Mouse (Mus musculus) kidney, embryonic 16.5 days (tissue): ENCODE measurements around the gene Prph. TPM values are rescaled to one million over a fixed set of nuclear protein-coding genes. Genes with fewer than 3 reads are reported as not detected.
A peak's percentile ranks its signal among the peaks of the same experiment; 100 is the strongest.

Source experiments
- ATAC-seq: fragments of 200-750 bp; cut with Nextera tagmentation; 2 replicates; pipeline ENCODE4 v1.8.0; 2017; ENCODE audit warnings: moderate TSS enrichment; ENCODE audit not compliant: low FRiP score, low TSS enrichment
- H3K27ac ChIP-seq: fragments of 300-500 bp; sonication (generic); 2 replicates; pipeline ENCODE4 v1.5.1; 2014; ENCODE audit warnings: low read length
- H3K27me3 ChIP-seq: fragments of 300-500 bp; sonication (generic); 2 replicates; pipeline ENCODE4 v1.6.1; 2014; ENCODE audit warnings: low read length, control low read depth, mixed read lengths; ENCODE audit not compliant: insufficient read depth
- H3K36me3 ChIP-seq: fragments of 300-500 bp; sonication (generic); 2 replicates; pipeline ENCODE4 v1.6.1; 2014; ENCODE audit warnings: low read length, control low read depth, mixed read lengths; ENCODE audit not compliant: insufficient read depth
- H3K4me1 ChIP-seq: fragments of 300-500 bp; sonication (generic); 2 replicates; pipeline ENCODE4 v1.6.1; 2014; ENCODE audit warnings: low read length, control low read depth, mixed read lengths; ENCODE audit not compliant: insufficient read depth
- H3K4me2 ChIP-seq: fragments of 300-500 bp; sonication (generic); replicated peaks from 2 replicates; pipeline ENCODE4 v1.6.1; 2014; ENCODE audit warnings: low read depth, low read length
- H3K4me3 ChIP-seq: fragments of 300-500 bp; sonication (generic); 2 replicates; pipeline ENCODE4 v1.5.1; 2014; ENCODE audit warnings: mild to moderate bottlenecking, low read length
- H3K9ac ChIP-seq: fragments of 300-500 bp; sonication (generic); replicated peaks from 2 replicates; pipeline ENCODE4 v1.6.1; 2014; ENCODE audit warnings: low read length
- H3K9me3 ChIP-seq: fragments of 300-500 bp; sonication (generic); 2 replicates; pipeline ENCODE4 v1.6.1; 2016; ENCODE audit warnings: low read length, control low read depth
- WGBS: fragments of 180-500 bp; shearing (Covaris S2); extraction: QIAGEN DNeasy Blood & Tissue Kit; methylation state at CpG from one replicate; pipeline ENCODE4 v1.1.7; 2014; 5-methylcytosine and 5-hydroxymethylcytosine counted together
- polyA plus RNA-seq: library from polyadenylated mRNA; unstranded; fragments of >200 nt; fragmentation: Nextera tagmentation; extraction: Ambion mirVana; gene quantifications from 2 replicates; pipeline ENCODE4 v1.2.1, GENCODE M21; 2015

Prph gene
- 3.3 and 5.8 TPM in 2 replicates for polyA plus RNA-seq

DNA sequence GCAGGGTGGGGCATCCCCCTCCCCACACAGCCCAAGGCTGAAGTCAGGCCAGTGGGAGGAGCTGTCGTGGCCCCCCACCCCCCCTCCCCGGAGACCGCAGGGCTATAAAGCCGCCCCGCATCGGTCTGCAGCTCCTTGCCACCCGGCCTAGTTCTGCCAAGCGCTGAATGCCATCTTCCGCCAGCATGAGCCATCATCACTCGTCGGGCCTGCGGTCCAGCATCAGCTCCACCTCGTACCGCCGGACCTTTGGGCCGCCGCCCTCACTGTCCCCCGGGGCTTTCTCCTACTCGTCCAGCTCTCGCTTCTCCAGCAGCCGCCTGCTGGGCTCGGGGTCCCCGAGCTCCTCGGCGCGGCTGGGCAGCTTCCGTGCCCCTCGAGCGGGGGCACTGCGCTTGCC lies at the start of gene Prph:
Gene Prph (plus strand): TSS at position 135 of the 400 bp plus-strand sequence.
- Histone ChIP-seq H3K27me3 (peaks cover 79% of the 10 kb centered on the region), H3K9ac (peak within 1 kb of the TSS; percentile 14; the same call in 1 of the 2 replicates)

DNA sequence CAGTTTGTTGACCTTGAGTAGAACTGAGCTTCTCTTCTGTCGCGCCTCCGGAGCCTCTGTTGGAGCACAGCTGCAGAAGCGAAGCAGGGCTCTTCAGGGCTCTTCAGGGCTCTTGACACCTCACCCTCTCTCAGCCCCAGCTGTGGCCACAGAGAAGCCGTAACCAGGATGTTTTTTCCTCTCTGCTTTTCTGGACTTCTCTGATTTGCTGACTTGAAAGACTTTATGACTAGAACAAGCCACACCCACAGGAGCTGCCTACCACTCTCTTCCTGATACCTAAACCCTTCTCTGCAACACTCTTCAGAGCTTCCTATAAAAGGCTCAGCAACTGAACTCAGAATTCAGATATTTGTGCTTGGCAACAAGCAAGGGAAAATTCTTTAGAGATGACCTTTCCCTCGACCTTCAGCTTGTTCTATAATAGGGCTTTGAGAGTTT lies 46.2 kb upstream of the Prph start:
- peak overlapping the region; percentile 17; the same call in 1 of the 2 replicates for H3K27ac ChIP-seq
- H3K36me3 ChIP-seq: no peaks in the 10 kb centered on the region
- no peak overlapping the region for H3K4me3 ChIP-seq
- no peaks in the 10 kb centered on the region for H3K9me3 ChIP-seq
- 41% methylated on average over 6 of the region's 6 CpGs for WGBS
- no peak overlapping the region for H3K4me2 ChIP-seq
- peaks cover 1% of the 10 kb centered on the region for H3K4me1 ChIP-seq
- ATAC-seq: no peak
- H3K9ac ChIP-seq: no peak overlapping the region
- H3K27me3 ChIP-seq: no peaks in the 10 kb centered on the region

More for the DNA sequence above, at the start of gene Prph:
- H3K9me3 ChIP-seq: no peaks in the 10 kb centered on the region
- ATAC-seq: no peak
- peaks cover 21% of the 10 kb centered on the region for H3K4me1 ChIP-seq
- H3K36me3 ChIP-seq: no peaks in the 10 kb centered on the region
- peak within 1 kb of the TSS; percentile 61 for H3K4me2 ChIP-seq
- H3K4me3 ChIP-seq: peak within 1 kb of the TSS; percentile 48
- 2% methylated on average over 29 of the region's 30 CpGs for WGBS
- H3K27ac ChIP-seq: no peak within 1 kb of the TSS

- ATAC-seq: no peak
- H3K4me3 ChIP-seq: no peak overlapping the region
- H3K27ac ChIP-seq: no peak overlapping the region
- no peak overlapping the region for H3K4me2 ChIP-seq
- peaks cover 16% of the 10 kb centered on the region for H3K4me1 ChIP-seq
- no peaks in the 10 kb centered on the region for H3K9me3 ChIP-seq
- WGBS: 71% methylated on average over 2 of the region's 2 CpGs
- H3K9ac ChIP-seq: no peak overlapping the region
- H3K27me3 ChIP-seq: no peaks in the 10 kb centered on the region
- H3K36me3 ChIP-seq: no peaks in the 10 kb centered on the region
Measured at GRCm38 (mm10) chr15:99010896-99011295, 44.1 kb upstream of the Prph start.

GRCm38 (mm10) chr15:99011946-99012345 lies 43.0 kb upstream of the Prph start:
- no peak overlapping the region for H3K9ac ChIP-seq
- H3K4me1 ChIP-seq: peaks cover 16% of the 10 kb centered on the region
- no peak overlapping the region; the same call in 1 of the 2 replicates for H3K4me2 ChIP-seq
- 51% methylated on average over 3 of the region's 3 CpGs for WGBS
- H3K27ac ChIP-seq: no peak overlapping the region
- H3K36me3 ChIP-seq: no peaks in the 10 kb centered on the region
- no peak for ATAC-seq
- H3K9me3 ChIP-seq: no peaks in the 10 kb centered on the region
- H3K4me3 ChIP-seq: no peak overlapping the region
- no peaks in the 10 kb centered on the region for H3K27me3 ChIP-seq

- H3K4me1 ChIP-seq: peaks cover 41% of the 10 kb centered on the region
- peak overlapping the region; percentile 17 for H3K4me2 ChIP-seq
- no peak for ATAC-seq
- H3K36me3 ChIP-seq: no peaks in the 10 kb centered on the region
- H3K27me3 ChIP-seq: no peaks in the 10 kb centered on the region
- peak overlapping the region; percentile 29 for H3K27ac ChIP-seq
- H3K4me3 ChIP-seq: no peak overlapping the region
- 34% methylated on average over 9 of the region's 9 CpGs for WGBS
- H3K9me3 ChIP-seq: no peaks in the 10 kb centered on the region
- H3K9ac ChIP-seq: no peak overlapping the region
Measured at GRCm38 (mm10) chr15:99014496-99015030, 40.4 kb upstream of the Prph start.

- Histone ChIP-seq H3K4me3 (no peak overlapping the region), H3K4me2 (0 out of 2 replicates have a peak overlapping the region, but pooled peaks have one; percentile 26), H3K9me3 (peaks cover 3% of the 10 kb centered on the region; the same call in 1 of the 2 replicates), H3K27ac (peak overlapping the region; percentile 97), H3K9ac (peak overlapping the region; percentile 43; the same call in 1 of the 2 replicates), H3K36me3 (no peaks in the 10 kb centered on the region), H3K27me3 (no peaks in the 10 kb centered on the region), H3K4me1 (peaks cover 42% of the 10 kb centered on the region)
- WGBS: 49% methylated on average over 8 of the region's 8 CpGs
- peak; percentile 64 for ATAC-seq
Measured at GRCm38 (mm10) chr15:99017355-99017761, 37.6 kb upstream of the Prph start.

DNA sequence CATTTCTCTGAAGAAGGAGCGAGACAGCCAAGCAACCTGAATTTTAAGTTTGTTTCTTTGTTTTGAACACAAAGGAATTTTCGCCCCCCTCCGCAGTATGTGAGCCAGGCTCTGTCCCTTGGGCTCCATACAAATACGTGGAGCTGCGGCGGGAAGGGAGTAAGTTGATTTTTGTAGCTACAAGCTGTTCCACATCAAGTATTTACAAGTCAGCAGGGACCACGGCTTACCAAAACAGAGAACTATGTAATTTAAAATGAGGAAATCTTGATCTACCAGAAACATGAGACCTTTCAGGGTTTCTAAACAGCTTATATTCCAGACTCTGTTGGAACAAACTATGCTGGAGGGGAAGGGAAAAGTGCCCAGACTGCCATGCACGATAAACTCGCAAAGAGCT lies 37.0 kb upstream of the Prph start:
- WGBS: 30% methylated on average over 9 of the region's 9 CpGs
- H3K4me1 ChIP-seq: peaks cover 42% of the 10 kb centered on the region

DNA sequence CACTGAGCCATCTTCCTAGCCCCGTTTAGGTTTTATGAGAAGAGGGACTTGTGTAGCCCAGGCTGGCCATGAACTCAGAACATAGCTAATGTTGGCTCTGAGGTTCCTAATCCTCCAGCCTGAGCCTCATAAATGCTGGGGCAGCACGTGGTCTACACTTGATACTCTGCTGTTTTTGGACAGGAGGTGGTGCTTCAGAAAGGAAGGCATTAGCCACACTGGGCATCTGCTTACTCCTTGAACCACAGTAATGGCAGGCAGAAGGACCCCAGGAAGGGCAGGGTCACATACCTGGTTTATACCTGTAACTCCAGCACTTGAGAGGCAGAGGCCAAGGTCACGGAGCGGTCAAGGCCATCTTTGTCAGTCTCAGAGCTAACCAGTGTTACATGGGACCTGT lies 36.3 kb upstream of the Prph start:
- H3K9me3 ChIP-seq: peaks cover 3% of the 10 kb centered on the region; the same call in 1 of the 2 replicates
- H3K27me3 ChIP-seq: no peaks in the 10 kb centered on the region
- H3K36me3 ChIP-seq: no peaks in the 10 kb centered on the region
- peak overlapping the region; percentile 97 for H3K27ac ChIP-seq
- 70% methylated on average over 4 of the region's 4 CpGs for WGBS
- peaks cover 42% of the 10 kb centered on the region for H3K4me1 ChIP-seq
- no peak; the same call in 1 of the 2 replicates for ATAC-seq
- H3K4me3 ChIP-seq: no peak overlapping the region
- H3K9ac ChIP-seq: no peak overlapping the region
- H3K4me2 ChIP-seq: no peak overlapping the region; the same call in 1 of the 2 replicates

More for the DNA sequence above, 37.0 kb upstream of the Prph start:
- peak; percentile 55; the same call in 1 of the 2 replicates for ATAC-seq
- peak overlapping the region; percentile 97 for H3K27ac ChIP-seq
- no peak overlapping the region for H3K4me3 ChIP-seq
- H3K36me3 ChIP-seq: no peaks in the 10 kb centered on the region
- H3K4me2 ChIP-seq: peak overlapping the region; percentile 26; the same call in 1 of the 2 replicates
- peaks cover 3% of the 10 kb centered on the region; the same call in 1 of the 2 replicates for H3K9me3 ChIP-seq
- no peaks in the 10 kb centered on the region for H3K27me3 ChIP-seq
- peak overlapping the region; percentile 43; the same call in 1 of the 2 replicates for H3K9ac ChIP-seq

GRCm38 (mm10) chr15:99019436-99019835 lies 35.5 kb upstream of the Prph start:
- H3K9me3 ChIP-seq: peaks cover 3% of the 10 kb centered on the region; the same call in 1 of the 2 replicates
- peak overlapping the region; percentile 97; the same call in 1 of the 2 replicates for H3K27ac ChIP-seq
- H3K27me3 ChIP-seq: no peaks in the 10 kb centered on the region
- H3K4me3 ChIP-seq: no peak overlapping the region
- peak overlapping the region; percentile 27 for H3K4me2 ChIP-seq
- ATAC-seq: no peak
- peaks cover 35% of the 10 kb centered on the region for H3K4me1 ChIP-seq
- no peaks in the 10 kb centered on the region for H3K36me3 ChIP-seq
- peak overlapping the region; percentile 18; the same call in 1 of the 2 replicates for H3K9ac ChIP-seq
- WGBS: 35% methylated on average over 8 of the region's 8 CpGs

DNA sequence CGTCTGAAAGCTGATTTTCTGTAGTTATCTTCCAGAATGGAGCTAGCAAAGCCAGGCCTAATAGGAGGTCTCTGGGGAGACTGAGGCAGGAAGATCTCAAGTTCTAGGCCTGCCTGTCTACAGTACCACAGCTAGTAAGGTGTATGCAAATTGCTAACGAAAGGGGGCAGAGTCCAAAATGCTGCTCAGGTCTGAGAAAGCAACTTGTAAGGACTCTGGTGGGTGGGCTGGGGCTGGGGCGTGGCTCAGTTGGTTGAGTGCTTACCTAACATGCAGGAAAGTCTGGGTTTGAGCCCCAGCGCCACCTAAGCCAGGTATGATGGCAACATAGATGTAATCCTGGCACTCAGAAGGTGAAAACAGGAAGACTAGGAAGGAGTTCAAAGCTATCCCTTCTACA lies 34.8 kb upstream of the Prph start:
- Histone ChIP-seq H3K4me2 (no peak overlapping the region), H3K27ac (no peak overlapping the region), H3K4me3 (no peak overlapping the region), H3K27me3 (no peaks in the 10 kb centered on the region), H3K4me1 (peaks cover 28% of the 10 kb centered on the region), H3K9me3 (peaks cover 3% of the 10 kb centered on the region; the same call in 1 of the 2 replicates), H3K36me3 (no peaks in the 10 kb centered on the region), H3K9ac (no peak overlapping the region)
- no peak for ATAC-seq
- 94% methylated on average over 4 of the region's 4 CpGs for WGBS
